9 mouse cellular contexts compared by ENCODE assay signal in the genomic region with DNA sequence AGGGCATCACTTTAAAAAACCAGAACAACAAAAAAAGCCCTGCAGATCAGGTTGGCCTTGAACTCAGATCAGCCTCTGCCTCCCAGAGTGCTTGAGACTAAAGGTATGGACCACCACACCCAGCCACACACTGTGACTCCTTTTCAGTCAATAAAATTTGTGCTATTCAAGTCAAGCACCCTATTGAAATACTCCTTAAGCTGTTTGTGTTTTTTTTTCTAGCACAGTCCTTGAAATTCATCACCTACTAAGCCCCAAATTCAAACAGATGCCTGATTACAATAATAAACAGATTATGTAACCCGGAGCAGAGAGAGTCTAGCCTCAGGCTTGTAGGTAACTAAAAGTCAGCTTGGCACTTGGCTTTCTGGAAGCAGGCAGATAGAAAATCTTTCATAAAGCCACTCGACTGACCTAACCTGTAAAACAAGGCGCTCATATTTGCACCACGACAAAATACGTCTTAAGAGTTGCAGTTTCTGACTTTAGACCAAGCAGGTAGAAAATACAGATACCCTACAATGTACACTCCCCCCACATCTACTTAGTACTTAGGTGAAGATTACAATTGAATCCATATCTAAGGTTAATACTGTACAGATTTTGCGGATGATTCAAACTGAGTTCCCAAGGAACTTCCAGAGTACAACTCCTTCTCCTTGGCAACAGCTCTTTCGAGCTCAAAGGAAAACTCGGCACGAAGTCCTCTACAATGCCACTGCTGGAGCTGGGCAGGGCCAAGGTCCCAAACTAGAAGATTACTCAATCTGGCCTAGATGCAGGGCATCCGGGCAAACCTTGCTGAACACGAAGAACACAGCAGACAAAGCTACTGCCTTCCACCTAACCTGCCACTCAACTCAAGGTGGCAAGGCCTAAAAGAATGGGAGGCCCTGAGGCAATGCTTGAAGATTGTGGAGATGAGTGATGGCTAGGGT. TPM values are rescaled to one million over a fixed set of nuclear protein-coding genes. Genes with fewer than 3 reads are reported as not detected.
A peak's percentile ranks its signal among the peaks of the same experiment; 100 is the strongest.
DNase-seq lines count a peak whose midpoint lies in the region; ATAC-seq lines count a peak whose summit lies in the region.
"Had no signal": no experiment of that assay in that cellular context is flagged by ENCODE, and none has a peak within 500 bp of the region (broad histone marks: within the 10 kb centered on the region; RNA-seq: fewer than 3 reads in every experiment).

No protein-coding gene starts in this region.

- no peak overlapping the region for H3K27ac ChIP-seq in heart, embryonic 10.5 days
- H3K27ac ChIP-seq in heart, embryonic 14.5 days (replicated peaks in 1 of 2; ENCODE audit: control insufficient read depth in 1 of 2, insufficient read depth in 1 of 2, low read depth in 2 of 2, low read length in 2 of 2), result no peak overlapping the region
- no peak overlapping the region for H3K27ac ChIP-seq in limb, embryonic 11.5 days (replicated peaks; ENCODE audit: low read depth, low read length)
- no peak overlapping the region for H3K27ac ChIP-seq in midbrain, embryonic 16.5 days (ENCODE audit: low read length)

- no peak overlapping the region for H3K9ac ChIP-seq in heart, embryonic 14.5 days (ENCODE audit: low read length)
- no peak overlapping the region for H3K9ac ChIP-seq in limb, embryonic 11.5 days (ENCODE audit: low read length)
- no peak overlapping the region for H3K9ac ChIP-seq in midbrain, embryonic 16.5 days (ENCODE audit: low read depth, low read length)

- no peak for DNase-seq in heart, embryonic 10.5 days (ENCODE audit: low spot score)
- no peak for DNase-seq in heart, postnatal 36 days
- DNase-seq in R1 (ENCODE audit: low read depth, low spot score), result peak; percentile 91
- no peak for DNase-seq in limb, embryonic 11.5 days (ENCODE audit: low spot score)
- DNase-seq in thymus, postnatal 36 days, result no peak

- H3K4me1 ChIP-seq in heart, embryonic 10.5 days, result peaks cover 29% of the 10 kb centered on the region
- peaks cover 10 to 35% of the 10 kb centered on the region in 2 experiments for H3K4me1 ChIP-seq in heart, embryonic 14.5 days (ENCODE audit: control insufficient read depth in 2 of 2, insufficient read depth in 2 of 2, low read length in 2 of 2)
- H3K4me1 ChIP-seq in limb, embryonic 11.5 days (ENCODE audit: control insufficient read depth, insufficient read depth, low read length), result peaks cover 11% of the 10 kb centered on the region
- H3K4me1 ChIP-seq in midbrain, embryonic 16.5 days (ENCODE audit: control insufficient read depth, insufficient read depth, low read length), result peaks cover 22% of the 10 kb centered on the region

- no peaks in the 10 kb centered on the region for H3K9me3 ChIP-seq in heart, embryonic 10.5 days
- H3K9me3 ChIP-seq in heart, embryonic 14.5 days (ENCODE audit: control insufficient read depth, low read length), result no peaks in the 10 kb centered on the region
- no peaks in the 10 kb centered on the region for H3K9me3 ChIP-seq in limb, embryonic 11.5 days (ENCODE audit: control insufficient read depth, low read length)
- no peaks in the 10 kb centered on the region for H3K9me3 ChIP-seq in midbrain, embryonic 16.5 days (replicated peaks; ENCODE audit: control insufficient read depth, low read length, poor library complexity, severe bottlenecking)

- H3K27me3 ChIP-seq in heart, embryonic 10.5 days (ENCODE audit: insufficient read depth, poor library complexity, severe bottlenecking), result no peaks in the 10 kb centered on the region
- no peaks in the 10 kb centered on the region for H3K27me3 ChIP-seq in heart, embryonic 14.5 days (ENCODE audit: control insufficient read depth, insufficient read depth, low read length)
- H3K27me3 ChIP-seq in limb, embryonic 11.5 days (ENCODE audit: control insufficient read depth, insufficient read depth, low read length), result no peaks in the 10 kb centered on the region
- H3K27me3 ChIP-seq in midbrain, embryonic 16.5 days (ENCODE audit: control insufficient read depth, insufficient read depth, low read depth, low read length), result no peaks in the 10 kb centered on the region
- H3K27me3 ChIP-seq: Patski had no signal

- peaks cover 41% of the 10 kb centered on the region for H3K36me3 ChIP-seq in heart, embryonic 10.5 days
- H3K36me3 ChIP-seq in heart, embryonic 14.5 days (ENCODE audit: control insufficient read depth, insufficient read depth, low read length), result peaks cover 44% of the 10 kb centered on the region
- H3K36me3 ChIP-seq in limb, embryonic 11.5 days (ENCODE audit: control insufficient read depth, insufficient read depth, low read length), result peaks cover 10% of the 10 kb centered on the region
- no peaks in the 10 kb centered on the region; the same call in 1 of the 2 replicates for H3K36me3 ChIP-seq in midbrain, embryonic 16.5 days (ENCODE audit: control insufficient read depth, insufficient read depth, low read length)

- peak overlapping the region; percentile 75 for H3K4me2 ChIP-seq in heart, embryonic 14.5 days (ENCODE audit: low read length)
- 0 out of 2 replicates have a peak overlapping the region, but pooled peaks have one; percentile 82 for H3K4me2 ChIP-seq in limb, embryonic 11.5 days (ENCODE audit: low read depth, severe bottlenecking)
- H3K4me2 ChIP-seq in midbrain, embryonic 16.5 days (ENCODE audit: low read length), result no peak overlapping the region

- intact Hi-C loops in heart, postnatal 36 days (cut with DNase I), result loop anchor here (5.0 kb wide), 1 partner anchor 116 kb away; a partner anchor contains a TSS

- peak overlapping the region; percentile 90; the same call in 1 of the 2 replicates for H3K4me3 ChIP-seq in heart, embryonic 10.5 days
- H3K4me3 ChIP-seq in heart, embryonic 14.5 days (ENCODE audit: control insufficient read depth in 1 of 2, insufficient read depth in 1 of 2, low read depth in 1 of 2, low read length in 2 of 2), result no peak overlapping the region
- no peak overlapping the region for H3K4me3 ChIP-seq in limb, embryonic 11.5 days (ENCODE audit: low read depth, low read length)
- no peak overlapping the region for H3K4me3 ChIP-seq in midbrain, embryonic 16.5 days (ENCODE audit: low read depth, low read length)

- no peak for ATAC-seq in heart, embryonic 14.5 days (ENCODE audit: insufficient number of reproducible peaks, insufficient read depth, low FRiP score, low read depth)
- ATAC-seq in limb, embryonic 11.5 days (ENCODE audit: insufficient number of reproducible peaks, low FRiP score, low TSS enrichment, low read depth), result no peak
- no peak for ATAC-seq in cerebellum, adult (ENCODE audit: insufficient number of reproducible peaks, low FRiP score, low TSS enrichment)
- ATAC-seq in midbrain, embryonic 16.5 days, result no peak
- ATAC-seq: Patski had no signal

- 82% methylated on average over 11 of the region's 11 CpGs for WGBS in heart, embryonic 10.5 days
- 84% methylated on average over 11 of the region's 11 CpGs for WGBS in heart, embryonic 14.5 days
- 84% methylated on average over 11 of the region's 11 CpGs for WGBS in limb, embryonic 11.5 days
- 74% methylated on average over 11 of the region's 11 CpGs for WGBS in midbrain, embryonic 16.5 days

RNA-seq across cellular contexts. Expression of a gene that starts 3.1 kb away (rescaled TPM):
- polyA plus RNA-seq in heart, embryonic 10.5 days (2016; fragmentation: Nextera tagmentation; extraction: Ambion mirVana), result 537 and 587 TPM in 2 replicates
- total RNA-seq in heart, postnatal 36 days (2021), result 100 to 1,000 TPM; 315 to 316 TPM
- 383 and 410 TPM in 2 replicates for polyA plus RNA-seq in heart, embryonic 14.5 days (2014; fragmentation: Nextera tagmentation; extraction: Ambion mirVana)
- polyA plus RNA-seq in limb, embryonic 11.5 days (2014; fragmentation: Nextera tagmentation; extraction: Ambion mirVana), result 635 and 732 TPM in 2 replicates
- 127 and 137 TPM in 2 replicates for polyA plus RNA-seq in midbrain, embryonic 16.5 days (2015; fragmentation: Nextera tagmentation; extraction: Ambion mirVana)
